Mouse (Mus musculus) kidney, adult 2 months (tissue): ENCODE data around the gene Ccdc85b. TPM values are rescaled to one million over a fixed set of nuclear protein-coding genes. Genes with fewer than 3 reads are reported as not detected.

ENCODE experiments used
- DNase-seq: peaks from one replicate; pipeline ENCODE4 v3.0.0; 2021
- H3K27ac ChIP-seq: fragments of 200-500 bp; 2 replicates; pipeline ENCODE4 v1.5.1; 2012; ENCODE audit warnings: low read depth, low read length, control low read depth, inconsistent platforms; ENCODE audit not compliant: insufficient read depth
- H3K27me3 ChIP-seq: fragments of 200-500 bp; replicated peaks from 2 replicates; pipeline ENCODE4 v1.6.1; 2012; ENCODE audit warnings: mild to moderate bottlenecking, moderate library complexity, low read length, inconsistent platforms; ENCODE audit not compliant: control insufficient read depth, insufficient read depth
- H3K36me3 ChIP-seq: fragments of 200-500 bp; 2 replicates; pipeline ENCODE4 v1.6.1; 2012; ENCODE audit warnings: mild to moderate bottlenecking, moderate library complexity, low read length, inconsistent platforms; ENCODE audit not compliant: control insufficient read depth, insufficient read depth
- H3K4me1 ChIP-seq: fragments of 200-500 bp; 2 replicates; pipeline ENCODE4 v1.6.1; 2011; ENCODE audit warnings: low read length; ENCODE audit not compliant: control insufficient read depth, insufficient read depth
- H3K4me3 ChIP-seq: fragments of 200-500 bp; 2 replicates; pipeline ENCODE4 v1.5.1; 2011; ENCODE audit warnings: mild to moderate bottlenecking, low read depth, low read length, control low read depth; ENCODE audit not compliant: insufficient read depth
- CTCF ChIP-seq: fragments of 200-500 bp; conservative IDR thresholded peaks from 2 replicates; pipeline ENCODE4 v1.5.1; 2011; ENCODE audit warnings: low read depth, mild to moderate bottlenecking, control low read depth, low read length, moderate library complexity, mixed read lengths; ENCODE audit not compliant: insufficient read depth, insufficient read length
- POLR2A ChIP-seq: fragments of 200-500 bp; IDR thresholded peaks from one replicate; pipeline ENCODE4 v1.6.1; 2011; ENCODE audit warnings: low read depth, low read length, control low read depth
- WGBS: fragments of 180-500 bp; shearing (Covaris S2); methylation state at CpG from one replicate; pipeline ENCODE4 v1.1.7; 2018; 5-methylcytosine and 5-hydroxymethylcytosine counted together
- polyA plus RNA-seq: library from polyadenylated mRNA; depleted of rRNA; stranded (reverse); fragments of >200 nt; gene quantifications from 2 replicates; pipeline ENCODE4 v1.2.3, GENCODE M21; 2012

Ccdc85b gene
- polyA plus RNA-seq, 1 experiment = 5.0 TPM

DNA sequence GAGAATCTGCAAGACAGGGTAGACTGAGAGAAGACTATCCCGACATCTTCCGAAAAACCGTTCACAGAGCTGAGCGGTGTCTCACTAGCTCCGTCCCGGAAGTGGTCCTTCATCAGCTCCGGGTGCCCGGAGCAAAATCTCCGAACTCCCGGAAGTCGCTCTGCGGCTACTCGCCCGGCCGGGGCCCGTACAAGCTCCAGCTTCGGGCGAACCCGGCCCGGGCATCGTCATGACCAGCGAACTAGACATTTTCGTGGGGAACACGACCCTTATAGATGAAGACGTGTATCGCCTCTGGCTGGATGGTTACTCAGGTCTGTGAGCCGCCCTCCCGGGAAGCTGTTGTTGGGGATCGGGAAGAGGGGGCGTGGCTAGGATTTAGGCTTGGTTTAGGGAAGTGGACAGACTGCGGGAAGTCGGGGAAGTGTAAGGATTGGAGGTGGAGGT lies 2.8 kb upstream of the Ccdc85b start, which contains the start of gene Fibp:
Gene Fibp (plus strand): TSS at position 151 of the 447 bp plus-strand sequence.
- peak; percentile 45 for TF ChIP-seq POLR2A
- no peak for TF ChIP-seq CTCF
- H3K27ac ChIP-seq = peak within 1 kb of the TSS; percentile 78
- under 1% methylated on average over 32 of the region's 32 CpGs for WGBS
- no peaks in the 10 kb centered on the region for H3K27me3 ChIP-seq
- H3K4me1 ChIP-seq = peaks cover 2% of the 10 kb centered on the region; the same call in 1 of the 2 replicates
- peaks cover 1% of the 10 kb centered on the region; the same call in 1 of the 2 replicates for H3K36me3 ChIP-seq
- H3K4me3 ChIP-seq = peak within 1 kb of the TSS; percentile 95
- peak; percentile 92 for DNase-seq

DNA sequence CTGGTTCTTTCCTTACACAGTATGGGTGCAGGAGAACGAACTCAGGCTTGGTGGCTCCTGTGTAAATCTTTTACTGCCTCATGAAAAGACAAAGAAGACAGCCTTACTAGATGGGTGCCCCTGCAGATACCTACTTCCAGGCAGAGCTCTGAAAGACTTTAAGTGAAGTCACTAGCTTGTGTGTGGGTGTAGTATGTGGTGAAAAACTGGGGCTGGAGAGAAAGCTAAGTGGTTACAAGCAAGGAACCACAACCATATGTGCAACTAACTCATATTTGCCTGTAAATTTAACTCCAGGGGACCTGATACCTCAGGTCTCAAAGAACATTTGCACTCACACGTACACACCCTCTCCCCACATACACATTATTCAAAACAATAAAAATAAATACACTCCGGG lies 2.2 kb upstream of the Ccdc85b start:
- Histone ChIP-seq H3K4me3 (no peak overlapping the region), H3K36me3 (0 out of 2 replicates have a peak, but pooled peaks cover 1% of the 10 kb centered on the region), H3K4me1 (peaks cover 2% of the 10 kb centered on the region; the same call in 1 of the 2 replicates), H3K27me3 (no peaks in the 10 kb centered on the region), H3K27ac (no peak overlapping the region)
- TF ChIP-seq POLR2A (no peak), CTCF (no peak)
- no peak for DNase-seq
- 27% methylated on average over 3 of the region's 3 CpGs for WGBS

DNA sequence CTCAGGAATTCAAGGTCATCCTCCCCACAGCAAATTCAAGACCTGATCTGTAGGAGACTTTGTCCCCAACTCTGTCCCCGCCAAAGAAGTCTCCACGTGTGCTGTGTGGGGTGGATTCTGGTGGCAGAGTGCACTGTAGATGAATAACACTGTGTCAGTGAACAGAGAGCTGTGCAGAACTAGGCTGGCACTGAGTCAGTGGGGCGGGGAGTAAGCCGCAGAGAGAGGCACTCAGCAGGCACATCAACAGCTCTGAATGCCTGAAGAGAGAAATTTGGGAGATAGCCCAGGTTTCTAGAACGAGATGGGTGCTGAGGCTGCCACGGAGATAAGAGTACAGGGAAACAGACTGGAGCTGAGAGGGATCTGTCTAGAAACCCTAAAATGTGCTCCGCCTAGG lies 1.3 kb upstream of the Ccdc85b start:
- Histone ChIP-seq H3K4me1 (peaks cover 2% of the 10 kb centered on the region; the same call in 1 of the 2 replicates), H3K27me3 (no peaks in the 10 kb centered on the region), H3K4me3 (no peak overlapping the region), H3K36me3 (0 out of 2 replicates have a peak, but pooled peaks cover 1% of the 10 kb centered on the region), H3K27ac (no peak overlapping the region)
- TF ChIP-seq POLR2A (no peak), CTCF (no peak)
- 72% methylated on average over 7 of the region's 7 CpGs for WGBS
- DNase-seq = peak; percentile 63

DNA sequence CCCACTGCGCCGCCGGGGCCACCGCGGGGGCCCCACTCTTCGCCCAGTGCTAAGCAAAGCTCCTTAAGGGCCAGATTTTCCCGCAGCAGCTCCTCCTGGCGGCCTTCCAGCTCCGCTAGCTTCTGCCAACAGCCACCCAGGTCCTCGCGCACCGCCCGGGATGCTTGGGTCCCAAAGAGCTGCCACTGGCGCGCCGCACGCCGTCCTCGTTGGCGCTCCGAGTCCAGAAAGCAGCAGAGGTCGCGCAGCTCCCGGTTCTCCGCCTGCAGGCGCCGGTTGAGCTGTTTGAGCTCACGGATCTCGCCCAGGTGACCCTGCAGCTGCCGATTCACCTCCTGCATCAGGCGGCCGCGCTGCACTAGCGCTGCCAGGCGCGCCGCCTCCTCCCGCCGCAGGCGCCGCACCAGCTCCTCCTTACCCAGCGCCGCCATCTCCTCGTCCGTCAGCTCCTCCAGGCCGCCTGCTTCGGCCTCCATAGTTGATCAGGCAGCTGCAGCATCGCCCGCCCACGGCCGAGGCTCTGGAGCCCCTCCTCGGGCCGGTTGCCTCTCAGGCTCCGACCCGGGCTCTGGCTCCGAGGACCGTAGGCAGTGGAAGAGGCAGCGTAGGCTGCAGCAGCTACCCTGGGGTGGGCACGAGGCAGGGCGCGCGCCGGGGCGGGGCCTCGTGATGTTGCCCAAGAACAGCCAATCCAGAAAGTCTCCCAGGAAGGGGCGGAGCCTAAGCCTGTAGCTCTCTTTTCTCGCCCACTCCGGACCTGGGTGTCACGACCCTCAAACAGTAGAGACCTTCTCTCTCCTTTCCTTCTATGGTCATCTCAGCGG lies 560 bp downstream of the Ccdc85b start:
- Histone ChIP-seq H3K27me3 (no peaks in the 10 kb centered on the region), H3K4me1 (peaks cover 2% of the 10 kb centered on the region; the same call in 1 of the 2 replicates), H3K27ac (peak overlapping the region; percentile 84), H3K36me3 (0 out of 2 replicates have a peak, but pooled peaks cover 1% of the 10 kb centered on the region), H3K4me3 (peak overlapping the region; percentile 61)
- DNase-seq = peak; percentile 98
- under 1% methylated on average over 70 of the region's 70 CpGs for WGBS
- TF ChIP-seq POLR2A (peak; percentile 90), CTCF (no peak)

DNA sequence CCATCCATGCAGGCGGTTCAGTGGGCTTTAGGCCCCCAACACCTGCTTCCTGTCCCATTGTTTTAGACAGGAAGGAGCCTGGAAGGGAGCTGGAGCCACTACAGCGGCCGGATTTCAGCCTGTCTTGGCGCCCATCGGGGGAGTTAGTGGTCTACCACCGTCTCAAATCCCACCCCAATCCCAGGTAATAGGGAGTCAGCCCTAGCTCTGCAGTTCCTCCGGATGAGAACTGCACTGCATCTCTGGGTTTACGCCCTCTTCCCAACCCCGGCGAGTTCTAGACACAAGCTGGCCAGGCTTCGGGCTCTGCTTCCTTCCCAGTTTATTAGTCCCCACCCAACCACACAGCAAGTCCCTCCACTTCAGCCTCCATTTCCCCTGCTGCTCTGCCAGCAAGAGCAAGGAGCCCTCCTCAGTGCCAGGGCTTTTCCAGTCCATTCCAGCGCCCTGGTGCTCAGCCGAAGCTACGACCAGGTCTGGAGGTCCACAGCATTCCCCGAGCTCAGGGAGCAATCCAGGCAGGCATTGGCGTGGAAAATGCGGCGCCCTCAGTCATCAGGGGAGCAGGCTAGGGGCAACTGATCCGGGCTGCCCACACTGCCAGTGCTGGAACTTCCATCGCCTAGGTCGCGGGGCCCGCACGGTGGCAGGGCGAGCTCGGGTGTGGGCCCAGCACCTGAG lies 1.3 kb downstream of the Ccdc85b start:
- peak overlapping the region; percentile 61 for H3K4me3 ChIP-seq
- no peaks in the 10 kb centered on the region for H3K27me3 ChIP-seq
- H3K27ac ChIP-seq = peak overlapping the region; percentile 84
- H3K36me3 ChIP-seq = 0 out of 2 replicates have a peak, but pooled peaks cover 1% of the 10 kb centered on the region
- H3K4me1 ChIP-seq = peaks cover 2% of the 10 kb centered on the region; the same call in 1 of the 2 replicates
- peak; percentile 65 for DNase-seq
- TF ChIP-seq POLR2A (no peak), CTCF (no peak)
- WGBS = 7% methylated on average over 26 of the region's 26 CpGs

DNA sequence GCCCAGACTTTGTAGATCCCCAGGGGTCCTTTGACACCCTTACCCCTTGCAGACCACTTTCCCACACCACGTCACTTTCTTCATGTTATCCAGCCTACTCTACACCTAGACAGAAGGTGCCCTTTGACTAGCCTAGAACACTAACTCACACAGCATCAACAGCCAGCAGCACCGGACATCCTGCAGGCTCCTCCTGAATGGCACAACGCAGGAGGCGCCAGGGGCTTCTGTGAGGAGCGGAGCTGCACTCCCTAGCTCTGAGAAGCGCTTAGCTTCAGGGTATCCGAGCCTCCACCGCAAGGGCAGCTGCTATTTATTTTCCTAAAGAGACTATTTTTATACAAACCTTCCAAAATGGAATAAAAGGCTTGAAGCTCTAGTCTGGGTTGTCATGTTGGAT lies 2.1 kb downstream of the Ccdc85b start:
- peak overlapping the region; percentile 37 for H3K27ac ChIP-seq

More for the DNA sequence above, 2.1 kb downstream of the Ccdc85b start:
- no peaks in the 10 kb centered on the region; the same call in 1 of the 2 replicates for H3K4me1 ChIP-seq
- no peaks in the 10 kb centered on the region for H3K27me3 ChIP-seq
- DNase-seq = no peak
- H3K4me3 ChIP-seq = peak overlapping the region; percentile 47
- 67% methylated on average over 8 of the region's 8 CpGs for WGBS
- 0 out of 2 replicates have a peak, but pooled peaks cover 1% of the 10 kb centered on the region for H3K36me3 ChIP-seq
- TF ChIP-seq POLR2A (no peak), CTCF (no peak)
